In genomic region chr7:81371811-81372210, GRCm38 (mm10) we compare ENCODE assay signal across 9 mouse cellular contexts. TPM values are rescaled to one million over a fixed set of nuclear protein-coding genes. Genes with fewer than 3 reads are reported as not detected.
A peak's percentile ranks its signal among the peaks of the same experiment; 100 is the strongest.
DNase-seq lines count a peak whose midpoint lies in the region; ATAC-seq and TF ChIP-seq lines count a peak whose summit lies in the region.
"Had no signal": no experiment of that assay in that cellular context is flagged by ENCODE, and none has a peak within 500 bp of the region (broad histone marks: within the 10 kb centered on the region; RNA-seq: fewer than 3 reads in every experiment).

No protein-coding gene starts in this region.

- whole genome bisulfite sequencing in stomach, embryonic 14.5 days: 22% methylated on average over 5 of the region's 5 CpGs
- WGBS in stomach, postnatal 0 days: 16% methylated on average over 5 of the region's 5 CpGs
- 10% methylated on average over 5 of the region's 5 CpGs for WGBS in midbrain, embryonic 10.5 days

- no peaks in the 10 kb centered on the region for H3K36me3 ChIP-seq in stomach, embryonic 14.5 days (ENCODE audit: control insufficient read depth, insufficient read depth, low read length)
- no peaks in the 10 kb centered on the region for H3K36me3 ChIP-seq in stomach, postnatal 0 days (ENCODE audit: control insufficient read depth, insufficient read depth, low read length)
- no peaks in the 10 kb centered on the region for H3K36me3 ChIP-seq in midbrain, embryonic 10.5 days
- H3K36me3 ChIP-seq: intestine, embryonic 15.5 days had no signal

- intact Hi-C loops in gastrocnemius, postnatal 36 days (cut with DNase I): no loop called here

- no peak overlapping the region for H3K4me3 ChIP-seq in stomach, embryonic 14.5 days (ENCODE audit: low read depth, low read length)
- H3K4me3 ChIP-seq in stomach, postnatal 0 days (ENCODE audit: low read depth, low read length): no peak overlapping the region
- peak overlapping the region; percentile 42 for H3K4me3 ChIP-seq in midbrain, embryonic 10.5 days
- H3K4me3 ChIP-seq: intestine, embryonic 15.5 days had no signal

- no peak for TF ChIP-seq EP300 in stomach, postnatal 0 days (optimal IDR thresholded peaks at IDR 0.05)

- ATAC-seq in stomach, embryonic 14.5 days (ENCODE audit: insufficient number of reproducible peaks, insufficient read depth, low FRiP score, low read depth): no peak
- ATAC-seq in stomach, postnatal 0 days (ENCODE audit: low FRiP score, low TSS enrichment): no peak
- no peak for ATAC-seq in megakaryocyte progenitor cell, adult 5-6 weeks (replicated peaks; ENCODE audit: poor library complexity)
- ATAC-seq in erythroid progenitor cell, adult 5-6 weeks (replicated peaks; ENCODE audit: low FRiP score, poor library complexity, severe bottlenecking): no peak

- TF ChIP-seq CTCF in stomach, postnatal 0 days (IDR thresholded peaks at IDR 0.05; ENCODE audit: low read depth): no peak

- H3K4me1 ChIP-seq in stomach, embryonic 14.5 days (ENCODE audit: control insufficient read depth, insufficient read depth, low read length): no peaks in the 10 kb centered on the region
- H3K4me1 ChIP-seq in stomach, postnatal 0 days (replicated peaks; ENCODE audit: control insufficient read depth, insufficient read depth): no peaks in the 10 kb centered on the region; the same call in 1 of the 2 replicates
- peaks cover 12% of the 10 kb centered on the region for H3K4me1 ChIP-seq in midbrain, embryonic 10.5 days
- H3K4me1 ChIP-seq: intestine, embryonic 15.5 days had no signal

- no peaks in the 10 kb centered on the region for H3K9me3 ChIP-seq in stomach, embryonic 14.5 days (ENCODE audit: control insufficient read depth, low read depth, low read length)
- no peaks in the 10 kb centered on the region for H3K9me3 ChIP-seq in stomach, postnatal 0 days (ENCODE audit: control insufficient read depth, low read length)
- H3K9me3 ChIP-seq in midbrain, embryonic 10.5 days (replicated peaks): no peaks in the 10 kb centered on the region
- H3K9me3 ChIP-seq: intestine, embryonic 15.5 days had no signal

- no peaks in the 10 kb centered on the region for H3K27me3 ChIP-seq in stomach, embryonic 14.5 days (ENCODE audit: control insufficient read depth, insufficient read depth, low read length)
- H3K27me3 ChIP-seq in stomach, postnatal 0 days (ENCODE audit: control insufficient read depth, insufficient read depth, low read length): no peaks in the 10 kb centered on the region
- peaks cover 23% of the 10 kb centered on the region; the same call in 1 of the 2 replicates for H3K27me3 ChIP-seq in midbrain, embryonic 10.5 days (ENCODE audit: low read depth, poor library complexity, severe bottlenecking)

- no peak overlapping the region for H3K27ac ChIP-seq in stomach, embryonic 14.5 days (ENCODE audit: low read length)
- H3K27ac ChIP-seq in stomach, postnatal 0 days (replicated peaks): no peak overlapping the region
- H3K27ac ChIP-seq in midbrain, embryonic 10.5 days (replicated peaks): no peak overlapping the region
- H3K27ac ChIP-seq: intestine, embryonic 15.5 days had no signal

- H3K9ac ChIP-seq in stomach, embryonic 14.5 days (replicated peaks; ENCODE audit: low read depth, low read length): no peak overlapping the region
- H3K9ac ChIP-seq in stomach, postnatal 0 days (ENCODE audit: low read length): no peak overlapping the region
- H3K9ac ChIP-seq: intestine, embryonic 15.5 days had no signal

- H3K4me2 ChIP-seq in stomach, embryonic 14.5 days (replicated peaks; ENCODE audit: low read depth, low read length): peak overlapping the region; percentile 28
- no peak overlapping the region for H3K4me2 ChIP-seq in stomach, postnatal 0 days (replicated peaks; ENCODE audit: low read depth)

- DNase-seq in gastrocnemius, adult 18-20 months (ENCODE audit: low spot score): peak; percentile 15
- no peak for DNase-seq in gastrocnemius, postnatal 36 days
- DNase-seq in stomach, postnatal 0 days (ENCODE audit: low spot score): no peak
- DNase-seq in midbrain, embryonic 10.5 days (ENCODE audit: low spot score): no peak
- DNase-seq in spleen, postnatal 10 days (ENCODE audit: low spot score in 2 of 2): no peak

RNA-seq across cellular contexts. Expression of gene Rps17, which starts 26.8 kb away (rescaled TPM):
- 100 to 1,000 TPM; 798 to 844 TPM for total RNA-seq in gastrocnemius, adult 18-20 months (2021)
- total RNA-seq in gastrocnemius, postnatal 36 days (2021): 100 to 1,000 TPM; 615 to 766 TPM
- polyA plus RNA-seq in stomach, embryonic 14.5 days (2014; fragmentation: Nextera tagmentation; extraction: Ambion mirVana): 1,419 and 1,515 TPM in 2 replicates
- polyA plus RNA-seq in stomach, postnatal 0 days (2015; fragmentation: Nextera tagmentation; extraction: Ambion mirVana): 1,024 and 1,034 TPM in 2 replicates
- 1,006 and 1,155 TPM in 2 replicates for polyA plus RNA-seq in midbrain, embryonic 10.5 days (2016; fragmentation: Nextera tagmentation; extraction: Ambion mirVana)
- total RNA-seq in megakaryocyte progenitor cell, adult 5-6 weeks (2015): 3,688 and 3,886 TPM in 2 replicates
- total RNA-seq in megakaryocyte progenitor cell, adult 5-6 weeks (2017): 3,921 and 4,474 TPM in 2 replicates
- 680 and 1,163 TPM in 2 replicates for total RNA-seq in erythroid progenitor cell, adult 5-6 weeks (2015; ENCODE audit: low replicate concordance)
- total RNA-seq in erythroid progenitor cell, adult 5-6 weeks (2017; ENCODE audit: low replicate concordance): 771 and 878 TPM in 2 replicates
